Mouse (Mus musculus): Measurements from ENCODE around the gene Rab19. TPM values are rescaled to one million over a fixed set of nuclear protein-coding genes. Genes with fewer than 3 reads are reported as not detected.

Gene Rab19
- polyA plus RNA-seq, 1 experiment from 2014 or later, result 0.12 TPM

DNA sequence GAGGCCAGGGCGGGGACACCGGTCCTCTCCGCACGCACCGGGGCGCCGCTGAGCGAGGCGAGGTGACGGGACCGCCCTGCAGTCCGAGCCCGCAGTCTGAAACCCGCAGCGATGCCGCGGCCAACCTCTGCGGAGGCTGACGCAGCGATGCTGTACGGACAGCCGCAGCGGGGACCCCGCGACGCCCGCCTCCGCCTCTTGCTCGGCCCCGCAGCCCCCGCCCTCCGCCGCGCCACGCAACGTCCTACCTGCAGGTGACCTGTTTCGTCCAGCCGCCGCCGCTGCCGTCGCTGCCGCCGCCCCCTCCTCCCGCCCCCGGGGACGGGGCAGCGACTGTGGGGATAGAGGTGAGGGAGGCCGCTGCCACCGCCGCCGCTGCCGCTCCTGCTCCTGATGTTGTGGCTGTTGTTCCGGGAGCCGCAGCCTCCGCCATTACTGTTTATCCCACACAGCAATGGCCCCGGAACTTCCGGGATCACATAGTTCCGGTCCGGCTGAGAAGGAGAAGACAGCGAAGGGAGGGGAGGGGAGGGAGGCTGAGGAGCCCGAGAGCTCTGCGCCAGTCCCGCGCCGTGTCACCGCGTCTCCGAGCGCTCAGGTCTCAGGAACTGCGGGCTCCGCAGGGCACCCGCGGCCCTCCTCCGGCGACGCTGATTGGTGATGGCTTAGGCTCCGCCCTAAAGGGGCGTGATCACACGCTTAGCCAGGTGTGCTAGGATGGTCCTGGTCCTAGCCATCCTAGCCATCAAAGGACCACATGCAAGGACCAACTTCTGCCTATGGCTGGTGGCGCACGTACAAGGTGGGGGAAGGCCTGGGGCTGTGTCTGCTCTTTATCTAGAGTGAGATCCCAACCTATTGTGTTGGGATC lies 39.1 kb downstream of the Rab19 start, which contains the start of gene Mkrn1:
Gene Mkrn1 (minus strand): TSS at position 612 of the 871 bp plus-strand sequence.
- Histone ChIP-seq H3K27me3 (no peaks in the 10 kb centered on the region), H3K36me3 (no peaks in the 10 kb centered on the region), H3K9ac (peak within 1 kb of the TSS; percentile 96), H3K4me3 (peak within 1 kb of the TSS; percentile 99), H3K9me3 (no peaks in the 10 kb centered on the region), H3K27ac (replicated peaks) (peak within 1 kb of the TSS; percentile 94), H3K4me1 (replicated peaks) (peaks cover 20% of the 10 kb centered on the region), H3K4me2 (peak within 1 kb of the TSS; percentile 70)
- under 1% methylated on average over 80 of the region's 82 CpGs for WGBS
- peak; percentile 97 for ATAC-seq (ENCODE audit: low FRiP score, low read depth)

DNA sequence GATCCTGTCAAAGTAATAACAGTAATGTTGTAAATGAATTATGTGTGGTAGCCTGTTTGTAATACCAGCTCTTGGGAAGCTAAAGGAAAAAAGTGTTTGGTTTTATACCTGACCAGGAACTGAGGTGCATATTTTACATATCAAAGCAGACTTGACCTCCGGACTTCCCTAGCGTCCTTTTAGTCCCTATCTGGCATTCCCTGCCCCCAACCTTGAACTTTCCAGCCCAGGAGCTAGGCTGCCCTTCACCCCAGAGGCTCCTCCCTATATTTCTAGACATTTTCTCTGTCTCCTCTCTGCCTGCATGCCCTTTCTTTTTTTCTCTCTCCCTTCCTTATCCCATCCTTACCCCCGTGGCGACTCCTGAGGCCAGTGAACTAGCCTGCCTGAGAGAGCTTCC lies 39.9 kb downstream of the Rab19 start:
- no peak for ATAC-seq (ENCODE audit: low FRiP score, low read depth)
- Histone ChIP-seq H3K4me3 (peak overlapping the region; percentile 99), H3K36me3 (no peaks in the 10 kb centered on the region), H3K4me2 (peak overlapping the region; percentile 70), H3K27me3 (no peaks in the 10 kb centered on the region), H3K27ac (replicated peaks) (peak overlapping the region; percentile 94), H3K9me3 (no peaks in the 10 kb centered on the region), H3K9ac (no peak overlapping the region), H3K4me1 (replicated peaks) (peaks cover 20% of the 10 kb centered on the region)
- 43% methylated on average over 4 of the region's 4 CpGs for WGBS

DNA sequence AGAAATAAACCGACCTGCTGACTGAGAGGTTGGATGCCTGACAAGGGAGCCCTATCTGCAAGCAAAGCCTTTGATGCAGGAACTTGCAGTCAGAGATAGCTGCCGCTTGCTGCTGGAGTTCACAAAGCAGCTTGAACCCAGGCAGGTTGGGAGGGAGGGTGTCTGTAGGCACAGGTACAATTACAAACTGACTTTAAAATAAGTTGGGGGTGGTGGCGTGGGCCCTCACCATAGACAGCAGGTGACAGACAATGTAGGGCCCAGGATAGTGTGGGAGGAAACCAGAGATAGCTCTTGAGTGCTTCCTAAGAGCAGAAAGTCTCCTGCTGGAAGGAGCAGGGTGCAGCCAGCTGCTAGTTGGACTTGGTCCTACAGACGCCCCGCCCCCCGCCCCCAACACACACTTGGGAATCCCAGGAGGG lies 42.2 kb downstream of the Rab19 start:
- Histone ChIP-seq H3K9ac (no peak overlapping the region), H3K27ac (replicated peaks) (no peak overlapping the region), H3K4me3 (no peak overlapping the region), H3K27me3 (no peaks in the 10 kb centered on the region), H3K36me3 (no peaks in the 10 kb centered on the region), H3K4me1 (replicated peaks) (peaks cover 8% of the 10 kb centered on the region), H3K4me2 (no peak overlapping the region), H3K9me3 (no peaks in the 10 kb centered on the region)
- no peak for ATAC-seq (ENCODE audit: low FRiP score, low read depth)
- 72% methylated on average over 6 of the region's 6 CpGs for WGBS

DNA sequence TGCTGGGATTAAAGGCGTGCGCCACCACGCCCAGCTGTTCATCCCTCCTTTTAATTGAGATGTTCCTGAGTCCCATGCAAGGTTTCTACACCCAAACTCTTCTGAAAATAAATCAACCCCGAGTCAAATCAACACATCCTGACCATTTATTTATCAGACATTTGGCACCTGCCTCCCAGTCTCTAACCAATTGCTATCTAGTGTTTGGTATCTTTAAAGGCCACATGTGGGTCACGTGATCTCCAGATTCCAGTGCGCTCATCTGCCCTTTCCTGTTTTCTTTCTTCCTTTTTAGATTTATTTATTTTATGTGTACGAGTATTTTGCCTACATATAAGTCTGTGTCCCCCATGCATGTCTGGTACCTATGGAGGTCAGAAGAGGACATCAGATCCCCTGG lies 42.7 kb downstream of the Rab19 start:
- H3K9me3 ChIP-seq, result no peaks in the 10 kb centered on the region
- no peak overlapping the region for H3K27ac ChIP-seq (replicated peaks)
- WGBS, result 92% methylated on average over 7 of the region's 7 CpGs
- no peak for ATAC-seq (ENCODE audit: low FRiP score, low read depth)
- H3K4me1 ChIP-seq (replicated peaks), result 0 out of 2 replicates have a peak, but pooled peaks cover 4% of the 10 kb centered on the region
- no peak overlapping the region for H3K4me2 ChIP-seq
- H3K27me3 ChIP-seq, result no peaks in the 10 kb centered on the region
- H3K4me3 ChIP-seq, result no peak overlapping the region
- no peak overlapping the region for H3K9ac ChIP-seq
- no peaks in the 10 kb centered on the region for H3K36me3 ChIP-seq

DNA sequence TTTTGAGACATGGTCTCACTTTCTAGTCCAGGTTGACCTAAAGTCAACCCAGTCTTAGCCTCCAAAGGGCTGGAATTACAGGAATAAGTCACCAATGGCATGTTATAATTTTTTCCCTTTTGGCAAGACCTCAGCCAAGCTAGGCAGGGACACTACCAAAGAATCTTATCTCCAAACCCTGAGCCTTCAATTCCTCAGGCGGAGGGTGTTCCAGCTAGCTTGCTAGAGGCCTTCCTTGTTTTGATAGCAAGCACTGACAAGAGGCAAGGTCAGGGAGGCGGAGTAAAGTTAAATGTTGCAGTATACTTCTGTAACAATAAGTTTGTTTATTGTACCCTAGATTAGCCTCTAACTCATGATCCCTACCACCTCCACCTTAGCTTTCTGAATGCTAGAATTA lies 44.2 kb downstream of the Rab19 start:
- H3K4me3 ChIP-seq, result no peak overlapping the region
- no peak overlapping the region for H3K4me2 ChIP-seq
- H3K9ac ChIP-seq, result no peak overlapping the region
- no peak overlapping the region for H3K27ac ChIP-seq (replicated peaks)
- ATAC-seq (ENCODE audit: low FRiP score, low read depth), result no peak
- no peaks in the 10 kb centered on the region for H3K36me3 ChIP-seq
- WGBS, result 97% methylated on average over 2 of the region's 2 CpGs
- H3K4me1 ChIP-seq (replicated peaks), result no peaks in the 10 kb centered on the region
- H3K9me3 ChIP-seq, result no peaks in the 10 kb centered on the region
- H3K27me3 ChIP-seq, result no peaks in the 10 kb centered on the region

DNA sequence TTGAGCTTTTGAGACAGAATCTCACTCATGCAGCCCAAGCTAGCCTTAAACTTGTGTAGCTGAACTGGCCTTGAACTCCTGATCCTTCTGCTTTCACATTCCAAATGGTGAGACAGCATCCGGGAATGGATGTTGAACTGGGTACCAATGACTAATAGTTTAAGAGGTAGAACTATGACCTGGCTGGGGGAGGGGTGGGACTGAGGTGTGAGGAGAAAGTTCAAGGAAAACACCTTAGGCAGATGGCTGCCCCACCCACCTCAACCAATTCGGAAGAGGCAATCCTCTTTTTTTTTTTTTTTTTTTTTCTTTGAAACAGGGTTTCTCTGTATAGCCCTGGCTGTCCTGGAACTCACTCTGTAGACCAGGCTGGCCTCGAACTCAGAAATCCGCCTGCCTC lies 45.8 kb downstream of the Rab19 start:
- H3K4me1 ChIP-seq (replicated peaks), result no peaks in the 10 kb centered on the region
- no peak for ATAC-seq (ENCODE audit: low FRiP score, low read depth)
- H3K4me2 ChIP-seq, result no peak overlapping the region
- no peaks in the 10 kb centered on the region for H3K9me3 ChIP-seq
- no peak overlapping the region for H3K9ac ChIP-seq
- no peaks in the 10 kb centered on the region for H3K36me3 ChIP-seq
- 82% methylated on average over 2 of the region's 4 CpGs for WGBS
- no peak overlapping the region for H3K27ac ChIP-seq (replicated peaks)
- no peaks in the 10 kb centered on the region for H3K27me3 ChIP-seq
- no peak overlapping the region for H3K4me3 ChIP-seq

DNA sequence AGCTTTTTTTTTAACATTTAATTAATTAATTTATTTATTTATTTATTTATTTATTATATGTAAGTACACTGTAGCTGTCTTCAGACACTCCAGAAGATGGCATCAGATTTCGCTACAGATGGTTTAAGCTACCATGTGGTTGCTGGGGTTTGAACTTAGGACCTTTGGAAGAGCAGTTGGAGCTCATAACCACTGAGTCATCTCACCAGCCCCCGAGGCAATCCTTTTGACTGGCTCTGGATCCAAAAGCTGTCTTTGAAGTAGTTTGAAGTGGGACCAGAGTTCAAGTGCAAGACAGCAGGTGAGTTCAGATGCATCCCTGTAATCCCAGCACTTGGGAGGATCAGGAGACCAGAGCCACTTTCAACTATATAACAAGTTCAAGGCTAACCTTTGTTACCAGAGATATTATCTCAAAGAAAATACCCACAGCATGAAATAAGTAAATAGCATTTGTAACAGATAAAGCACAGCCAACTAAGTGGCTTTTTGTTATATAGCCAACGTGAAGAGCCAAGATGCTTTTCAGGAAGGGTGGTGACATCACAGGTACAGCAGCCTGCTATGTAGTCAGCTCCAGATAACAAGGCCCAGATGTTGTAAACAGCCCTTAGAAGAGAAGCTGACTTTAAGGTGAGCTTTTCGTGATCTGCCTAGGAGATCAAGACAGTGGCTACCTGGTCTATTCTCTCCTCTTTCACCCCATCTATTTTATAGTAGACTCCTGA lies 46.5 kb downstream of the Rab19 start:
- H3K27ac ChIP-seq (replicated peaks), result no peak overlapping the region
- H3K4me3 ChIP-seq, result no peak overlapping the region
- H3K4me2 ChIP-seq, result no peak overlapping the region
- no peaks in the 10 kb centered on the region for H3K9me3 ChIP-seq
- no peak for ATAC-seq (ENCODE audit: low FRiP score, low read depth)
- no peak overlapping the region for H3K9ac ChIP-seq
- H3K27me3 ChIP-seq, result no peaks in the 10 kb centered on the region
- H3K4me1 ChIP-seq (replicated peaks), result no peaks in the 10 kb centered on the region
- no peaks in the 10 kb centered on the region for H3K36me3 ChIP-seq
- WGBS, result 88% methylated on average over 4 of the region's 4 CpGs

DNA sequence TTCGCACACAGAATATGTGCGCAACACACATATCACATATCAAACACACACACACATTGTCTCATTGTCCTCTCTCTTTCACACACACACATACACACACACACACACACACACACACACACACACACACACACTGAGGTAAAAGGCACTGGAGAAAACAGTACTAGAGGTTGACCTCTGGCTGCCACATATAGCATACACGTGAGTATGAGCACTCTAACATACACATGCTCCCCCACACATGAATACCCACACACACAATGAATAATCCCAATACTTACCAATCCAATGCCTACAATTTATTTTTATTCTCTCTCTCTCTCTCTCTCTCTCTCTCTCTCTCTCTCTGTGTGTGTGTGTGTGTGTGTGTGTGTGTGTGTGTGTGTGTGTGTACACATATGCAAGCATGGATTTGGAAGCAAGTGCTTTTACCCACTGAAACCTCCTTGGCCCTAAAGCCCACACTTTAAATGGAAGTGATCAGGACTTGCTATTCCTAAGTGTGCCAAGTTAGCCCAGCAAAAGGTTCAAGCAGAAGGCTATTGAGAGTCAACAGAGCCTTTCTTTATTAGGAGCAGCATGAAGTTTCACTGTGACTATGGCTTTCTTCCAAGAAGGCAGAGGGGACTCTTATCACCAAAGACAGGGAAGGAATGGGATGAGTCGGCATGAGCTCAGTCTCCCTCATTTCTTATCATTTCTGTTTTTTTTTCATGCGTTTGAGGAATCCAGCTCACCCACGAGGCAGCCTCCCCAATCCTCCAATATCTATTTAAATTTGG lies 48.2 kb downstream of the Rab19 start:
- Histone ChIP-seq H3K4me1 (replicated peaks) (no peaks in the 10 kb centered on the region), H3K27me3 (no peaks in the 10 kb centered on the region), H3K4me2 (no peak overlapping the region), H3K4me3 (no peak overlapping the region), H3K9me3 (no peaks in the 10 kb centered on the region), H3K27ac (replicated peaks) (no peak overlapping the region), H3K9ac (no peak overlapping the region), H3K36me3 (no peaks in the 10 kb centered on the region)
- 80% methylated on average over 6 of the region's 6 CpGs for WGBS
- no peak for ATAC-seq (ENCODE audit: low FRiP score, low read depth)

DNA sequence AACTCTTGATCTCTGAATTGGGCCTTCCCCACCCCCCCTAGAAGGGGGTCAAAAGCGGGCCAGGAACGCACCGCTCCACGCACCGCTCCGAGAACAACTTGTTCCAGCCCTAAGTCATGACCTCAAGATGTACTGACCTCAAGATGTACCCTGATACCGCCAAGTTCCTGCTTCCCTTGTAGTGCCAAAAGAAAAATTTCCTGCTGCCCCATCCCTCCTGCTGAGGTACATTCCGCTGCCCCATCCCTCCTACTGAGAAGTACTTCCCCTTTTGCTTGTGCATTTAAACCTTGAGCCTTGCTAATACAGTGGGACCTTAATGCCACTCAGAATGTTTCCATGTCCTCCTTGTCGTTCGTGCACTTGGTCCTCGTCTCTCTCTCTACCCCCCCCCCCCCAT lies 49.7 kb downstream of the Rab19 start:
- Histone ChIP-seq H3K4me1 (replicated peaks) (no peaks in the 10 kb centered on the region), H3K36me3 (no peaks in the 10 kb centered on the region), H3K9ac (no peak overlapping the region), H3K9me3 (no peaks in the 10 kb centered on the region), H3K27ac (replicated peaks) (no peak overlapping the region), H3K4me2 (no peak overlapping the region), H3K4me3 (no peak overlapping the region), H3K27me3 (no peaks in the 10 kb centered on the region)
- WGBS, result 64% methylated on average over 11 of the region's 11 CpGs
- ATAC-seq (ENCODE audit: low FRiP score, low read depth), result no peak

DNA sequence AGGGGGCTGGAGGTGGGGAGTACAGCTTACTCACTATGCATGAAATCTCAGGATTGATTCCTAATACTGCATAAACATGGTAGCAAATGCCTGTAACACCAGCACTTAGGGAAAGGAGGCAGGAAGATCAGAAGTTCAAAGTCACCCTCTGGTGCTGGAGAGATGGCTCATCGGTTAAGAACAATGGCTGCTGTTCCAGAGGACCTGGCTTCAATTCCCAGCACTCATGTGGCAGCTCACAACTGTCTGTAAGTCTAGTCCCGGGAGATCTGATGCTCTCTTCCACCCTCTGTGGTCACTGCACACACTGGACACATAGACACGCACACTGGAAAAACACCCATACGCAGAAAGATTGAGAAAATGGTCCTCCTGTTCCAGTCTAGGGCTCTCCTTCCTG lies 52.2 kb downstream of the Rab19 start:
- no peak for ATAC-seq (ENCODE audit: low FRiP score, low read depth)
- WGBS, result 83% methylated on average over 4 of the region's 4 CpGs
- Histone ChIP-seq H3K27me3 (no peaks in the 10 kb centered on the region), H3K4me3 (no peak overlapping the region), H3K9ac (no peak overlapping the region), H3K9me3 (no peaks in the 10 kb centered on the region), H3K4me1 (replicated peaks) (no peaks in the 10 kb centered on the region), H3K36me3 (no peaks in the 10 kb centered on the region), H3K4me2 (no peak overlapping the region), H3K27ac (replicated peaks) (no peak overlapping the region)

DNA sequence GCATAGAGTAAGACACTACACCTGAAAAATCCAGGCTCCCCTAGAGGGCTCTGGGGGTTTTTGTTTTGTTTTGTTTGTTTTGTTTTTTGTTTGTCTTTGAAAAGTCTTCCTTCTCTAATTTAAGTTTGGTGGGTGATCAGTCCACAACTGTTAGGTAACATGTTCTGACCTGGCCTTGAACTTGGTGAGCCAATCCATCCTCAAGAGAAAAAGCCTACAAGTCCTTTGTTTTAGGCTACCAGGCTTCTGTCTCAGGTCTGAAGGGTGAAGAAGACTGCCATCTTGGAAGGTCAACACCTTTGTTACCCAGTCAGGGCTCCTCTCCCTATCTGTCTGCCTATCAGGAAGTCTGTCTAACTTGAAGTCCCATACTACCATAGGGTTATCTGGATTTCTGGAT lies 52.7 kb downstream of the Rab19 start:
- H3K27ac ChIP-seq (replicated peaks), result no peak overlapping the region
- H3K27me3 ChIP-seq, result no peaks in the 10 kb centered on the region
- no peaks in the 10 kb centered on the region for H3K36me3 ChIP-seq
- no peak overlapping the region for H3K4me2 ChIP-seq
- no peak overlapping the region for H3K4me3 ChIP-seq
- ATAC-seq (ENCODE audit: low FRiP score, low read depth), result no peak
- no peaks in the 10 kb centered on the region for H3K9me3 ChIP-seq
- H3K4me1 ChIP-seq (replicated peaks), result no peaks in the 10 kb centered on the region
- H3K9ac ChIP-seq, result no peak overlapping the region

All from hindbrain, embryonic 15.5 days (tissue).